Mouse (Mus musculus) CD4-positive, CD25-positive, alpha-beta regulatory T cell, adult 4 months (primary cell): ENCODE measurements around the gene 5330417C22Rik. TPM values are rescaled to one million over a fixed set of nuclear protein-coding genes. Genes with fewer than 3 reads are reported as not detected.

Experiments
- ATAC-seq: one replicate; pipeline ENCODE4 v1.8.0; 2017
- polyA plus RNA-seq, 2 experiments: library from polyadenylated mRNA; unstranded; fragments of 100-300 nt; shearing (Covaris generic); gene quantifications; one replicate each; pipeline ENCODE4 v1.2.1; 2017

Gene 5330417C22Rik
- polyA plus RNA-seq, 2 experiments from 2014 or later: 0.66 to 1.1 TPM

DNA sequence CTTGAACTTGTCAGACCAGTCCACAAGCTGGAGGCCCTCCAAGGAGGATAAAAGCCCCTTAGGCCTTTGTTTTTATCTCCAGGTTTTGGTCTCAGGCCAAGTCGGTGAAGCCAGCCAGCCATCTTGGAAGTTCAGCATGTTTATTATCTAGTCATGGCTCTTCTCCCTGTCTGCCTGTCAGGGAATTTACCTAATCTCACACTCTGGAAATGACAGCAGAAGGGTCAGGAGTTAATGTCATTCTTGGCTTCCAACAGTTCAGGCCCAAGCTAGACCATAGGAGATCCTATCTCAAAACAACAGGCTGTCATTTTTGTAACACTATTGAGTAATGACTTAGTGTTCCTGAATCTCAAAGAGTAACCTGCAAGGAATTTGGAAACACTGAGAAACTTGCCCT, 82.2 kb downstream of the 5330417C22Rik start:
- ATAC-seq: no peak

DNA sequence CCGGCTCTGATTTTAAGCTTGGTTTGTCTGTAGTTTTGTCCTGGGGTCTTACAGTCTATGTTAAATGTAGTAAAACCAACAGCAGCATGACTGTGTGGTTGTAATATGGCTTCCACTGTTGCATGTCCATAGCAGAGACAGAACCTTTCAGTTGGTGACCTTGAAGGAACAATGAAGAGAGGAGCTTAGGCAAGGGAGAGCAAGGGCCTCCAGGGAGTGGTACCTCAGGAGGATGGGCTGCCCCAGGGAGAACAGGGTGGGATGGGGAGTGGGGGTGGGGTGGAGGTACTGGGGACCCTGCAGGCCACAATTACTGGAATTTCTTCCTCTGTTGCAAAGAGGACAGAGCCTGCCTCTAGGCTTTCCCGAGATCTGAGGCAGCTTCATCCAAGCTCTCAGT, 84.4 kb downstream of the 5330417C22Rik start:
- no peak for ATAC-seq

DNA sequence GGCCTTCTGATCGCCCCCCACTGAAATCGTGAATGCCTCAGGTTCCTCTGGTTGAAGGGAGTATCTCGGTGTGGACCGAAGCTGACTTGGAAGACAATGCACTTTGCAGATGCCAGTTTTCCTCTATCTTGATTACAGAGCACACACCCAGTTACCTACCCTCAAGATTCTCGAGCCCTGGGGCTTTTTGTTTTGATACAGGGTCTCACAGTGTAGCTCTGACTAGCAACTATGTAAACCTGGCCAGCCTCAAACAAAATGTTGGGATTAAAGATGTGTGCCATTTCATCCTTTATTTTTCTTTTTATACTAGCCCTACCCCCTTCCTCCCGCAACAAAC, 91.0 kb downstream of the 5330417C22Rik start:
- ATAC-seq: no peak

DNA sequence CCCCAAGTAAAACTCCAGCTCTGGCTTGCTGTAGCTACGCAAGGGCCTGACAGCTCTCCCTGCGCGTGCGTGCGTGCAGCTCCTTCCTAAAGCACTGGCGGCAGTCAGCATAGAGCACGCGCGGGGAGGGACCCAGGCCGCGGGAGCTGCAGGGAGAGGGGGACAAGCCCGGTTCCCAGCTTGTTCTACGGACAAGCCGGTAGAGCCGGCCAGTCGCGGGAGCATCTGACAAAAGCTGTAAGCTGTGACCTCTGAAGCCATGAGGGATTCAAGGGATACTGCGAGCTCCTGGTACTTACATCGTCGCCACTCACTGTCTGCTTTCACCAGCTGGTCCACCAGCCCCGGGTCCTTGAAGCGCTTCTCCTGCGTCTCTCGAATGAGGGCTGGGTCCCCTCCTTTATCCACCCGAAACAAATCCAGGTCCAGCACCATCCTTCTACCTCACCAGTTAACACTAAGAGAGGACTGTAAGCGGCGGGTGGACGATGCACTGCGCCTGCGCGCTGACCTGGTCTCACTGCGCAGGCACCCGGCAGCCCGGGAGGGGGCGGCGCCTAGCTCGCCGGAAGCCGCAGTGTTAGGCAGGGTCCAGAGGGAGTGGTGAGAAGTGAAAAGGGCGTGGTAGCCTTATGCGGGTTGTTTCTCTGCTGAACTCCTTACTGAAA, 91.5 kb downstream of the 5330417C22Rik start, which contains the start of gene Sars:
Gene Sars (minus strand): TSS at position 512 of the 668 bp plus-strand sequence.
- peak; percentile 89 for ATAC-seq

DNA sequence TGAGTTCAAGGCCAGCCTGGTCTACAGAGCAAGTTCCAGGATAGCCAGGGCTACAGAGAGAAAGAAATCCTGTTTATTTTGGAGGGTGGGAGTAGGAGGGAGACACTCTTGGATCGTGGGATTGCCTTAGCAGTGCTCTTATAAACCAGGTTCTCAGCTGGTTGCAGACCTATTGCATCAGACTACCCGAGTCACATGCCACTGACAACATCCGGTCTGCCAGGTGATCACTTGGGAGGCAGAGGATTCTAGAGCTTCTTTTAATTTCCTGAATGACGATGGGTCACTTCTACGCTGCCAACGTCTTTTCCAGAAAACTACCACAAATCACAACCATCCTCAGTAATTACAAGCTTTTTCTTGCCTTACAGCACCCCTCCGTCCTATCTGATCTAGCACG, 92.3 kb downstream of the 5330417C22Rik start:
- ATAC-seq: peak; percentile 80

DNA sequence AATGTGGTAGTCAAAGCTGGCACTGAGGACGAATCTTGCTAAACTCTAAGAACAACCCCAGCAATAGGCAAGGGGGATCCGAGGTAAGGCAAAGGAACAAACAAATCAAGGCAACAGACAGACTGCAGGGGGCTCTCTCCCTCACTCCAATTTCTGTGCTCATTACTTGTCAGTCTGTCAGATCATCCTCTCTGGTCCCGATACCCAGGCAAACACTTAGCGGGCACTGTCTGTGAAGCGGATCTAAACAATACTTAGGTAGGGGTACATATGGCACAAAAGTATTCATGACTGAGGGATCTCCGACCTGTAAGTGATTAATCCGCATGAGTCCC, 100.0 kb downstream of the 5330417C22Rik start:
- ATAC-seq: no peak

DNA sequence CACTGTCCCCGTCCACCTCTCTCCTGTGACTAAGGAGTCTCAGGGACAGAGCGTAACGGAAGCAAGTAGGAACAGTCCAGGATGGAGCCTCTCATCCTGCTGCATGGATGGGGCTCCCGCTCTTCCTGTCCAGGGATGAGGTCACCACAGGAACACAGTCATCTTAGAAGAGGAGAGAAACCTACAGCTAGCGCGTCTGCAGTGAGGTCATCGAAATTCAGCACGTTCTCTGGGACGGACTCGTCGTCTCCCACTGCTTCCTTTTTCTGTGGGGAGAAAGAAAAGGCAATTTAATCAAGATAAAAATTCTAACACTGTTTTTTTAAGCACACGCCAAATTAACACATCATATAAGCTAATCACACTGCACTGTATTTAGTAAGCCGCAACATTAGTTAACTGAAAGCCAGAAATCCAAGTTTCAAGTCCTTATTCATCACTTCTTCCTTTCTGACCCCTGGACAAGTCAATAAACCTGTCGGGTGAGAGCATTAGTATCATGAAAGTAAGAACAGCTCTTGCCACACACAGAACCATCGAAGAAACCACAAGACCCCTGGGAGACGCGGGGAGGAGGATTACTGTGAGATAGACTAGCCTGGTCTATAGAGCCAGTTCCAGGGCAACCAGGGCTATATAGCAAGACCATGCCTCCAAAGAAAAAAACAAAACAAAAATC, 100.5 kb downstream of the 5330417C22Rik start:
- peak; percentile 67 for ATAC-seq

DNA sequence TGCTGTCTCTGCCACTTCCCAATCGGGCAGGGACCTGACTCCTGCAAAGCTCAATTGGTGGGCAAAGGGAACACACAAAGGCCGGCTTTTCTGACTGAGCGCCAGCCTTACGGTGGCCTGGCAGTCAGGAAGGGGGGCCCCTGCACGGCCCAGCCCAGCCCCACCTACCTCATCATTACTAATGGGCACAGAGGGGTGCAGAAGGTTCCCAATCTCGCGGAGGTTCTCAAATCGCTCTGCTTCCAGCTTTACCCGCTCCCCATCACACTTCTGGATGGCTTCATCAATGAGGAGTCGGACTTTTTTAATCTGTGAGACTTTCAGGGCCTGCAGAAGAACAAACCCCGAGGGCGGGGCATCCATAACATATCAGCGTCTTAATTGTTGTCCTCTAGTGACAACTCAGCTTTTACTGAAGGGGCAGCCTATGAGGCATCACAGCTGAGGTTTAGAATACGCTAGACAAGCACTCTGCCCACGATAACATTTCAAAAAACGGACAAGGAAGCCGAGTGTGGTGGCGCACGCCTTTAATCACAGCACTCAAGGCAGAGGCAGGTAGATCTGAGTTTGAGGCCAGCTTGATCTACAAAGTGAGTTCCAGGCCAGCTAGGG, 102.3 kb downstream of the 5330417C22Rik start:
- no peak for ATAC-seq

DNA sequence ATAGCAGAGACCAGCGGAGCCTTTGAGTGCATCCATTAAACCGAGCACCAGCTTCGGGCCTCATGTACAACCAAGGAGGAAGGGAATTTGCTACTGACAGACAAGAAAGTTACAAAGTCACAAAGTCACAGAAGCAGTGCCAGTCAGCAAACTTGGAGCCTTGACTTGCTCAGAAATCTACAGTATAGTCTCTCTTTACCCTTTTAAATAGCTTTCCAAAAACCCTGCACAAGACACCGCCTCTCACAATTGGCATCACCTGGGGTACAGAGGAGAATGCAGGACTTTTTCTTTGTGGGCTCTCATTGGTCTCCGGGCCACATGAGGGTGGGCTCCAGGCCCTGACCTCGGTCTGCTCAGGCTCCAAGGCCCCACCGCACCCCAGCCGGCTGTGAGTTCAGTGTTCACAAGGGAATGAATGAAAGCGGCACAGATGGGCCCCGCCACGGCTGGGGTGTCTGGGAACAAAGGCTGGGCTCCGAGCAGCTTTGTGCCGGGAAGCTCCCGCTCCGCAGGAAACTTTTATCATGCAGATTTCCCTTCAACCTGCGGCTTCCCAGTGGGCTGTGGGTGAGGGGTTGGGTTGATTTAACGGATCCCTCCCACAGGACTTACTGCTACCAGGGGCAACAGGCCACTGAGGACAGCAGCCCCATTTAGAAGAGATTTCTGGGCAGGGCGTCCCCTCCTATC, 103.0 kb downstream of the 5330417C22Rik start:
- no peak for ATAC-seq

DNA sequence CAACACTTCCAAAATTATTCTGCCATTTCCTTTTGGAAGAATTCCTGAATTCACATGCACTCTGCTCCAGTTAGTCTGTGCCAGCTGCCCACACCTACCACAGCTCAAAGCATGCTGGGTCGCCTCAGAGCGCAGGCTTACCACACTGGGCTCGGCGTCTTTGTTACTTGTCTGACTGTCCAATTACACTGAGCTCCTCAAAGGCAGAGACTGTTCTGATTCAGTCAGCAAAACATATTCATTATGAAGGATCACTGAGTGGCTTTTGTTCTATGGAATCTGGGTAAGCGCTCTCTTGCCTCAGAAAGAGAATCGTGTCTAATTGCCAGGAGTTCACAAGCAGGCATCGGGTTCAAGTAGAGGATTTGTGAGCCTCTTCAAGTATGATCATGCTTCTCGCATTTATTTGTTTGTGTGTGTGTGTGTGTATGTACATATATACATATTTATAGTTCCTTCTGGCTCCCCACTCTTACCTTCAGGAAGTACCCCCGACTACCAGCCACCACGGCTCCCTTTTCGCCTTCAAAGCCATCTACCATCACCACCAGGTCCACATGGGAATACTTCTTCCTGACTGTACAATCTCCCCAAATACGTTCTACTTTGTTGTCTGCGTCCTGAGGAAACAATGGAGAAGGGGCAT, 103.7 kb downstream of the 5330417C22Rik start:
- no peak for ATAC-seq

DNA sequence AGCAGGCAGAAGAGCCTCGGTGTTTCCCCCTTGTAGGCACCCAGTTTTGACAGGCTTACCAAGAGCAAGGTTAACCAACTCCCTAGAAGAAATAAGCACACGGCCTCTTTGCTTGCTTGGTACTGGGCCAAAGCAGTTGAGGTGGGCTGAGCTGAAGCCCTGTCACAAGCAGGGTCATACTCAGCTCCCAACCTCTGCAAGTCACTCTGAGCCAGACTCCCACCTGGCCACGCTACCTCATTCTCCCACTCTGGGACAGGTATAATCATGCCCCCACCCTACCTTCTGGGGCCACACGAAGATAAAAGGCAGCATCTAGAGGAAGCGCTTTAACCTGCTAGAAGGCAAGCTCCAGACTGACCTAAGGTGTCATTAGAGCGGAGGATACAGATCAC, 110.7 kb downstream of the 5330417C22Rik start:
- no peak for ATAC-seq

DNA sequence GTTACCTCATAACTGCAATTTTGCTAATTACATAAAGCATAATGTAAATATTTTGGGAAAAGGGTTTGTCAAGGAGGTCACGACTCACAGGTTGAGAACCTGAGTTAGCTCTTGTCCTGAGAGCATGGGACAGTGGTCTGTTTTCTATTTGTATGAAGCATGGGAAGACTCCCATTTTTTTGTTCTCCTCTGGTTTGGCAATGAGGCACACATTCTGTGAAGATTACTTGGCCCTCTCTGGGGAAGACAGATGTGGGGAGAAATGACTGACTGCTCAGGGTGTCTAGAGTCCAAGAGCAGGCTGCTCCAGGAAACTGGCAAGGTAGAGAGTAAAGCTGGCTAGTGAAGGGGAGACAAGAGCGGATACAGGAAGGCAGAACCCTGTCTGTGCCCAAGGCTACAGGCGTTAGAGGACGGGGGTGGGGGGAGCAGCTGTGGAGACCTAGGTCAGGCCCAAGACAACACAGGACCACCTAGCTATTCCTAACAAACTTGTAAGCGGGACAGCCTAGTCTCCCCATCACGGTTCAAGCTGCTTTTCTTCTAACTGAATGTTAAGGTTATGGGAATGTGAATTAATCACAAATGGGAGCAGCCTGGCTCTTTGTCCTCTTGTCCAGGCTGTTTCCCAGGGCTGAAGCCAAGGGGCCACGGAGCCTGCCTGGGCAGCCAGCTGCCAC, 111.3 kb downstream of the 5330417C22Rik start:
- ATAC-seq: no peak

DNA sequence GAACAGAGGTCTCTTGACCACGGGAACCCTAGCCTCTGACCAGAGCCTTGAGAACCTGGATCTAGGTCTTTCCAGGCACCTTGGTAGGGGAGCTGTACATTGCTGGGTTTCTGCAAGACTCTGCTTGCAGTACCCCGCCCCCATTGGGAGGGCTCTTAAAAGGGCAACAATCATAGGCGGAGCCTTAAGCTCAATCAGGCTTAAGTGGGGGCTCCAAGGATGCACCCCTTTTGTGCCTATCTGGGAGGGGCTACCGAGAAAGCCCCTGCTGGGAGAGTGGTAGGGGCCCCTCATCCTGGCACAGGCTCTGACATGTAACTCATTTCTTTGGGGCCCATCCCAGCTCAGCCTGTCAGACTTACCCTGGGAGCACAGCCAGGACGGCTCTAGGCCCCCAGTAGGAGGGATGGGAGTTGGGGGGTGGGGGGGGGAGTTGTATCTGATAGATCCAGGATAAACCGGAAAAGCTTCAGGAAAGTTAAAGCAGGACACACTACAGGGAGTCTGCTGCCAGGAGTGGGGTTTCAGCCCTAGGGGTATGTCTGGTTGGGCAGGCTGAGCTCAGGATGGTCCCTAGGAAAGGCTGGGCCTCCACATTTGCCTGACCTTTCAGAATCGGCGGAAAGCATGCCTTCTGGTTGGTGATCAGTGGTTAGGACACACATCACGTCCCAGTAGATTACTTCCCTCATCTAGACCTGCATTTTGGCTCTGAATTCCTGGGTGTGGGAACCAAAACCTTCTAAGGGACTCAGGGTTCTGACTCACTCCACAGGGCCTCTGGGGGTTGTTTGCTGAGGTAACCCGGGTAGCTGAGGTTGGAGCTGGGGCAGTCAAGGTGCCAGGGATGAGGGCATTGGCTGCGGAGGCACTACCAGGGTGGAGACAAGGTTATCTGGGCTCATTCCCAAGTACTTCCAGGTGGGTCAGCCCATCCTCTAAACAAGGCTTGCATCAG, 112.2 kb downstream of the 5330417C22Rik start:
- peak; percentile 78 for ATAC-seq

DNA sequence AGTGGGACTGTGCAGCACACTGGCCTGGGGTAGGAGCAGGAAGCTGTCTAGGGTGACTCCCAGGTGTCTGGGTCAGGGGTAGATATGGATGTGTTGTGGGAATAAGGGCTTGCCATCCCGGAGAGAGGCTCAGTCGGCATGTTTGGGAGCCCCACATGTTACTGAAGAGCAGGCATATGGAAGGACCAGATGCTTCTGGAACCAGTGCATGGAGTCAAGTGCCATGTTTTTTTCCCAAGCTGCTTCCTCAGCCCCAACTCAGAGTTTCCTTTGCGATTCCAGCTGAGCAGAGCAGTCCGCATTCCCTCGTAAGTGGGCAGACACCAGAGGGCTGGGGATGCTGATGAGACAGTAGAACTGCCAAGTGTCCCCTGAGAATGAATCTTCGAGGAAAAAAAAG, 113.3 kb downstream of the 5330417C22Rik start:
- no peak for ATAC-seq

DNA sequence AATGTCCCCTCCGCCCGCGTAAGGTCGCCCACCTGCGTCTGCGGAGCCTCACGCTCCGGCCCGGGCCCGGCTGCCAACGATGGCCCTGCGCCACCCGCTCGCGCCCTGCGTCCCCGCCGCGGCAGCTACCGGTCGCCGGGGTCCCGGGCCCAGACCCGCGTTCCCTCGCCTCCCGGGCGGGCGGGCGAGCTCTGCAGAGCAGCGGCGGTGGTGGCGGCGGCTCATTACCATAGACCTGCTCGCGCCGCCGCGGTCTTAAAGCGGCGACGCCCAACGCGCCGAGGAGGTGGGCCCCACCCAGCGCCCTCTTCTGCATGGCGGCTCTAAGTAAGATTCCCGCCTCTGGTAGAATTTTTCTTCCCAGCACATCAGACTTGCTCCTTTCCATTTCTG, 120.5 kb downstream of the 5330417C22Rik start:
- ATAC-seq: peak; percentile 97

DNA sequence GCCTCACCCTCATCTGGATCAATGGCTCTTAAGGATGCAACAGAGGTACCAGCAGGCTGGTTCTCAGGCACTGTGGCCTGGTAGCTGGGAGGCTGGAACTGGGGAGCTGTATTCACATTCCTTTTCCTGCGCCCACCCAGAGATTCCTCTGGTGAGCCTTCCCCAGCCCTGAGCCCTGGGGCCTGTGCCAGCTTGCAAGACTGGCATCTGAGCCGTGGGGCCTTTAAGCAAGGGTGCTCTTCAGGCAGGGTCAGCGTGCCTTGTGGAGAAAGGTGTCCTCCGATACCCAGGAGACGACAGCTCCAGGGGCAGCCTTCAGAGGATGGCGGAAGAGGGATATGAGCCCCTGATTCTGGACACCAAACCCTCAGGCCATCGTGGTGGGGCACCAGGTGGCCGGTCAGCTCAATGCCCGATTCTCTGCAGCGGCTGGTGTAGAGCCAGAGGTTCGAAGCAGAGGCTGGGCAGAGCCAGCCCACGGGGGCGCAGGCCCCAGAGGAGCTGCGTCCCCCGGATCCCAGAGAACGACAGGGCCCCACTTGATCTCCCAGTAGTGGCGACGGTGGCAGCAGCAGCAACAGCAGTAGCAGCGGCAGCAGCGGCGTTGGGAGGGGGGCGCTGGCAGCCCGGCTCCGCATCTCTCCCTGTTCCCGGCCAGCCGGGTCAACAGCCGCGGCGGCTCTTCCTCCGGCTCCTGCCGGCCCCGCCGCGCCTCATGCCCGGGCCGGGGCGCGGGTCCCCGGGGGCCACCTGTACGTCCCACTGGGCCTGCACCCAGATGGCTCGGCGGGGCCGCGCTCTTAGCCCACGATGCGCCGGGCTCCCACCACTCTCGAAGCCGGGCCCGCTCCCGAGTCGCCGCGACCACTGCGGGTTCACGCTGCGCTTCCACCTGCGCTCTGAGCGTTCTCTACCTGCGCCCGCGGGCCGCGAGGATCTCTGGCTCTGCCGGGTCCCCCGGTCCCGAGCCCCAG, 121.2 kb downstream of the 5330417C22Rik start, which contains the start of gene Celsr2:
Gene Celsr2 (minus strand): TSS at position 696 of the 974 bp plus-strand sequence.
- ATAC-seq: peak; percentile 33

DNA sequence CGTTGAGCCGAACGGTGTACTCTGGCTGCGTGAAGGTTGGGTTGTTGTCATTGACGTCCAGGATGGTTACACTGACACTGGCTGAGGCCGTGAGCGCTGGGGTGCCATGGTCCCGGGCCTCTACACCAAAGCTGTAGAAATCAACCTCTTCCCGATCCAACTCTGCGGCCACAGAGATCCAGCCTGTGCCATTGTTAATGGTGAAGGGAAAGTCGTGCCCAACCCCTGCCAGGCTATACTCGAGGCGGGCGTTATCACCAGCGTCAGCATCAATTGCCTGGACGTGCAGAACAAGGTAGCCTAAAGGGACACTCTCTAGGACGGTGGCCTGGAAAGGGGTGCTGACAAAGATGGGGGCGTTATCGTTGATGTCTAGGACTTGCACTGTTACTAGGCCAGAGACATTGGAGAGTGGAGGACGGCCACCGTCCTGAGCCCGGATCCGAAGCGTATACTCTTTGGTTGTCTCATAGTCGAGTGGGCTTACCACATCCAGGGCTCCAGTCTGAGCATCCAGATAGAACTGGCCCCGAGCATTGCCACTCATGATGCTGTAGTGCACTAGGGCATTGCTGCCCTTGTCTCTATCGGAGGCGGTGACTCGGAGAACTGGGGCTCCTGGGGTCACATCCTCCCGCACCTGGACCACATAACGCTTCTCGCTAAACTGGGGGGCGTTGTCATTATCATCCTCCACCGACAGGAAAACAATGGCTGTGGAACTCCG, 122.5 kb downstream of the 5330417C22Rik start:
- no peak for ATAC-seq

DNA sequence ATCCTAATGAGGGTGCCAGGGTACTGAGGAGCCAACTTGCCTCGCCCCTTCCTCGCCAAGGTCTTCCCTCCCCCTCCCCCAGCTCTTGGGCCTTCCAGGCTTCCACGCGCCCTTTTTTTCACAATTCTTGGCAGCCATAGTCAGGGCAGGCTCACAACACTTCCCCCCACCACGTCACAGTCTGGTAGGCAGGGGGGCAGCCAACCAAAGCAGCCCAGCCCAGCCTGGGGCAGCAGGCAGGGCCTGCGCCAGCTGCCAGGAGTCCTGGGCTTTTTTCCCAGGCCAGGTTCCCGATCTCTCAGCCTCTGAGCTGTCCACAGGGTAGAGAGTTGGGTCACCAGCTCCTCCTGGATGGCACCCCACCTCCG, 124.6 kb downstream of the 5330417C22Rik start:
- no peak for ATAC-seq
